Mouse (Mus musculus) MEL-GATA-1-ER (cell line): ENCODE data around the gene Gstt2.

ENCODE experiments used
- DNase-seq: peaks from one replicate; pipeline ENCODE4 v3.0.0-alpha.2; 2012; ENCODE audit warnings: low read depth; ENCODE audit errors: extremely low read depth

The Gstt2 gene

GRCm38 (mm10) chr10:75828500-75828931, 8.7 kb downstream of the Gstt2 start:
- no peak for DNase-seq

DNA sequence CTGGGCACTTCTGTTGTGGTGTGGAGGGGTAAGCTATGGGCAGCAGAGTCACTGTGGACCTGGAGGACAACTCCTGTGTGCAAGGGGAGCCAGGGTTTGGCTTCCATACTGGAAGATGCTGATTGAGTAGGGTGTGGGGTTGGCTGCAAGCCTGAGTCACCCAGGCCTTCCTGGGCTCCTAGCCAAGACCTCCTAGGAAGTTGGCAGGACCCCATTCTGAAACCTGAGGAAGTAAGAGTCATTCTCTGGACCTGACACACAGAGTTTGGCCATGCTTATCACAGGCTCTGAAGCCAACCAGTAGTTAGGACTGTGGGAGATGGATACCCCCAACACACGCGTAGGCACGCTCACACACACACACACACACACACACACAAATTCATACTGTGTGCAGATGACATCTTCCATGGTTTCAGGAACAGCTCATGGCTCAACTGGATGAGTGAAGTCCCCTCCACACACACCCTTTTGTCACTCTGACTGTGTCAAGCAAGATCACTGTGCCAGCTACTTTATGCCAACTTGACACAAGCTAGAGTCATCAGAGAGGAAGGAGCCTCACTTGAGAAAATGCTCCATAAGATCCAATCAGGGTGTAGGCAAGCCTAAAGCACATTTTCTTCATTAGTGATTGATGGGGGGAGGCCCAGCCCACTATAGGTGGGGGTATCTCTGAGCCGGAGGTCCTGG, 9.4 kb downstream of the Gstt2 start:
- no peak for DNase-seq

GRCm38 (mm10) chr10:75824530-75824929, 12.7 kb downstream of the Gstt2 start:
- no peak for DNase-seq

DNA sequence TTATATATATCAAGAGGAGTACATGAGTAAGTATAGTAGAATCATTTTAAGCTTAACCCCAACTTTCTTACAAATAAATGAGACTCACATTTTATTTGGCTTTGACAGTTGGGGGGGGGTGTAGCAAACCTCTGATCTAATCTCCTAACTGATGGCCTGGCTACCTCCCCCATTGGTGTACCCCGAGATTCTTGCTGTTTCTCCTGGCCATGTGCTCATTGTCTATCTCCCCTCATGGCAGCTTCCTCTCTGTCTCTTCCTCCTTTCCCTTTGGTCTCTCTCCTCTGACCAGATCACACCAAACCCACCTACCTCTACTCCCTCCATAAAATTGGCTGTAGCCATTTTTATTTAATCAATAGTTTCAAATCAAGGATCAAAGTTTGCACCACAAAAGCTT, 13.4 kb downstream of the Gstt2 start:
- no peak for DNase-seq

GRCm38 (mm10) chr10:75822443-75822842, 14.8 kb downstream of the Gstt2 start, which contains the start of gene Gstt4:
Gene Gstt4 (minus strand): TSS chr10:75822543.
- DNase-seq: no peak

DNA sequence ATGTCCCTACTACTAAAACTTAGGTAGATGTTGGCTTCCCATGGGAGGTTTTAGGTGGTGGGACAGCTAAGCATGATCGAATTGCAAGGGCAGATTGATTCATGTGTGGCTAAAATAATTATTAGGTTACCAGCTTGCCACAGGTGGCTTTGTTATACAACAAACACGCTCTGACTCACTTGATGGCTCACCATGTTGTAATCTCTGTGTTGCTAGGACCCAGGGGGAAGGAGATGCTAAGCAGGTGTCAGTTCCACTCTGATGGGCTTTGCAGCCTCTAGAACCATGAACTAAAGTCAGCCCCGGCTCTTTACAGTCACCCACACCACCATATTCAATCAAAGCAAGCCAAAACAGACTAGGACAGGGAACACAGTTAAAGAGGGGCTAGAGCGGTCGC, 17.3 kb downstream of the Gstt2 start:
- DNase-seq: no peak

- DNase-seq: no peak
These were observed 18.6 kb downstream of the Gstt2 start for GRCm38 (mm10) chr10:75818641-75819040.

DNA sequence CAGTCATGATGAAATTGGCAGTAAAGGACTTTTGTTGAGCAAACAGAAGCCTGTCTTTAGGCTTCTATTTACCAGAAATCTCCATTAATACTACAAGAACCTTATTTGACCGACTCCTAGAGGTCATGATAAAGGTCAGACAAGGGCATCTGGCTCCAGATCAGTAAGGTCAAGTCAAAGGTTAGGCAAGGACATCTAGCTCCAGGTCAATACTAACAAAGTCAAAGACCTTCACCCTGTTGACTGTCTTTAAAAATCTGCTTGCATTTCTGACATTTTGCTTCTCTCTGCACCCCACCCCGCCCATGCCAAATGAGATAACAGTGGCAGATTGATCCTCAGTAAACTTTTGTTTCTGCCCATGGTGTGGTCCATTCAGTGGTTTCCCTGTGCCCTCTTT, 33.0 kb downstream of the Gstt2 start:
- DNase-seq: no peak

- peak; percentile 39 for DNase-seq
These were observed 39.0 kb downstream of the Gstt2 start, which contains the start of gene Gstt1 for GRCm38 (mm10) chr10:75798176-75798696. Gene Gstt1 (minus strand): TSS chr10:75798584.

DNA sequence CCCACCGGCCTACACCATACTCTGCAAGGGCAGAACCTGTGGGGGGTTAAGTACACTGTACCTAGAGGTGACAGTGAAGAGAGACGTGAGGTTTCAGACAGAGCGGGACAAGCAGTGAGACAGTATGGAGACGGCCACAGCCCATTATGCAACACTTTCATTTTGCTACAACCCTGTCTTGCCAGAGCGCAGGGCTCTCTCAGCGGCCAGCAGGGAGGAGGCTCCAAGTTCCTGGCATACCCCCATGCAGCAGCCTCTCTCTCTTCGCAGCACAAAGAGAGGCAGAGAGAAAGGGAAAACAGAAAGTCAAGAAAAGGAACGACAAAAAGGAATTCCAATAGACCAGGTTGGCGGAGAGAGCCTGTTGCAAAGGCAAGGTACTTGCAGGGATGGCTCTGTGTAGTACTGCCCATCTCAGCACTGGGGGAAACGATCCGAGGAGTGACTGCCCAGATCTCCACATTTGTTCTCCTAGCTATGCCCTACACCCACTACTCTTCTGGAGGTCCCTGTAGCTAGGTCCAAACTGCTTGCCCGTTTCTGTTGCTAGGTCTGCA, 39.5 kb downstream of the Gstt2 start:
- DNase-seq: no peak

DNA sequence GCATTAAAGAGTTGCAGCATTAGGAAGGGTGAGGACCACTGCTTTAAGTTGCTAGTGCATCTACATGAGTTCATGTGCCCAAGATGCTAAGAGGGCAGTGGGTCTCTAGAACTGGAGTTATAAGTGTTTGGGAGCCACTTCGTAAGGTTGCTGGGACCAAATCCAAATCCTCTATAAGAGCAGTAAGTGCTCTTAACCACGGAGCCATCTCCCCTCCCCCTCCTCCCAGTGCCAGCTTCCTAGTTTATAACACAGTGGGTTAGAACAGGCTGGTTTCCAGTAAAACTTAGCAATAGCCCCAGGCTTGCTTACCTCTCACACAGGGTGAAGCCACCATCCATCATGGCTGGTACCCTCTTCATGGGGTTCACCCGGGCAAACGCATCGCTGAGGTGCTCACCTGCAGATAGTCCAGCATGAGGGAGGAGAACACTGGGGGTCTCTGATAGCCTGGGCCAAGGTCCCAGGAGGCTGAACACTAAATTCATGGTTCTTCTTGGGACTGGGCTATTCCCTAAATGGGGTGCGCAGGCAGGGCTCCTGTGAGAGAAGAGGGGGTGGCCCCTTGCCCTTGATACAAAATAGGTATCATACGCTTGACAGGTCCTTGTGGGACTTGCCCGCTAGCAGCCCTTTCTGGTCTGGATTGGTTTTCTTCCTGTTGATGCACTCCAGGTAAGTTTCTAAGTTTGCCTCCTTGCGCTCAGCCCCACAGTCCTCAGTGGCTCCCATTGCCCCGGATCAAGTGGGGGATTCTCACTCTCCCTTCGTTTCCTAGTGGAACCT, 40.3 kb downstream of the Gstt2 start:
- no peak for DNase-seq

DNA sequence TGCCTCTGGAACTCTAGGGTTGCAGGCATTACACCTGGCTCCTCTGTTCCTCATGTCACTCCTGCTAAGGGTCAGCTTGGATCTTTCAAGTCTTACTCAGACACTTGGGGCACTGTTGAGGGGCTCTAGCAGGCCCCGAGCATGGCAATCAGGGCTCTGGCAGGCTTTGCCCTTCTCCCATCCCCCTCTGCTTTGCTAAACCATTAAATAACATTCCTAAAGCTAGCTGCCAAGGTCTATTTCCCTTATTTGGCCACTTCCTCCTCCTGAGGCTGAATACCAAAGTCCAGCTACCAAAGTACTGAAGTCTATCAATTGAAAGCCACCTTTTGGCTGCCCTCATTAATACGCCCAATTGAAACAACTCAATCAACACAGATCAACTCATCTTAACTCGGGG, 42.3 kb downstream of the Gstt2 start:
- no peak for DNase-seq

DNA sequence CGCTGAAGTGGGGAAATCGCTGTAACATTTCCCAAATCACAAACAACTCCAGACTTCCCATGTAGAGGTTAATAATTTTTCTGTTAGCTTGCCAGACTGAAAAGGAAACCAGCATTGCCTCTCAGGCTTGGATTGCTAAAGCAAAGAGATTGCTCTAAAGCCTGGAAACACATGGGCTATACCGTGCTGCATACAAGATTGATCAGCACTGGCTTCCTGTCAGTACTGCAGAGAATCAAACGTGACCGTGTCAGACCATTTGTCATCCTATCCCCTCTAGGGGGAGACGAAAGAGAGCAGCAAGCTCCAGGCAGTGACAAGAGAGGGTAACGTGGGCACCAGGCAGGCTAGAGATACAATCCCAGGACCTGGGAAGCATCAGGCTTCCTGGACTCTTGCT, 46.5 kb downstream of the Gstt2 start:
- DNase-seq: no peak

GRCm38 (mm10) chr10:75789841-75790240, 47.4 kb downstream of the Gstt2 start:
- no peak for DNase-seq

DNA sequence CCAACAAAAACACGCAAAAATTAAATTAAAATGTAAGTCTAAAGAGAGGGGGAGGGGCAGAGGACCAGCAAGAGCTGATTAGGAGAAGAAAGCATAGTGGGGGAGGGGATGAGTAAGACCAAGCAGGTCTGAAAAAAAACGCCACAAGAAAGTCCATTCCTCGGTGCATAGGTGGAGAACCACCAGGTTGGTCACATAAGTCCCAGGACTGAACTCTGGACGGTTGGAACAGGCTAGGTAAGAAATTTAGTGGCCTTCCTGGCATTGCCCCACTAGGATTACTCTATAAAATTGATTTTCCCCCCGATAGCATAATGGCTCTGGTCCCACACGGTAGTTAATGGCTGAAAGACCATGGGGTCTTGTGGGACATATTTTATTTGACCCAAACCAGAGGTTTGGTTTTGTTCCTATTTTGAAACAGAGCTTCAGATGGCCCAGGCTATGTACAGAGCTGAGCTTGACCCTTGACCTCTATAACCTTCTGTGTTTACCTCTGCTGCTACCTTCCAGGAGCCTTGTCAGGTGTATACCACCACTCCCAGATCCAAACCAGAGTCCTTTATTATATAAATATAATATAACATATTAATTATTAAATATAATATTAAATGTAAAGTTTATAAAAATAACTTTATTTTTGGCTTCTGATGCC, 48.0 kb downstream of the Gstt2 start:
- DNase-seq: no peak

DNA sequence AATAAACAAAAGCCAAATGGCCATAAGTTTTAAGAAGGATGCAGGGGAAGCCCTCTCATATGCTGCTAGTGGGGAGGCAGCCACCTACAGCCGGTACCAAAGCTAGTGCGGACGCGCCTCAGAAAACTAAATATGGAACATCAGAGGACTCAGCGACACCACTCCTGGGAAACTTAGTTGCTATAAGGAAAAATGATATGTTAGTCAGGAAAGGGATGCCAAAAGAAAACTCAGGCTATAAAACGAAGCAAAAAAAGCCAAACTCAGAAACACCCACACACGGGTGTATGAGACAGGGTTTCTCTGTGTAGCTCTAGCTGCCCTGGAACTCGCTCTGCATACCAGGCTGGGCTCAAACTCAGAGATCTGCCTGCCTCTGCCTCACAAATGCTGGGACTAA, 48.9 kb downstream of the Gstt2 start:
- no peak for DNase-seq

DNA sequence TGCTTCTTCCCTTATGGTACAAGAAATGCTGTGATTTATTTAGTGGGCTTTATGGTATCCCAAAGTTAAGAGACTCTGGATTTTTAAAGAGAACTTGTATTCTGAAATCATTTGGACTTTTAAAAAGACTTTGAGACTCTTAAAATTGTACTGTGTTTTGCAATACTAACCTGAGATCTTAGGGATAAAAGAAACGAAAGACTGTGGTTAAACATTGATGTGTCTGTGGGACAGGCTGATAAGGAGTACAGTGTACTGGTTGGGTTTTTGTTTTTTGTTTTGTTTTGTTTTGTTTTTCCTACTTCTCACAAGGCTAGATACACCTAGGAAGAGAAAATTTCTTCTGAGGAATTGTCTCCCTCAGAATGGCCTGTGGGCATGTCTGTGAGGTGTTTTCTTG, 51.8 kb downstream of the Gstt2 start:
- no peak for DNase-seq
